Mouse (Mus musculus) heart, adult 8-10 months (tissue): ENCODE results near the gene P2ry2. TPM values are rescaled to one million over a fixed set of nuclear protein-coding genes. Genes with fewer than 3 reads are reported as not detected.
A peak's percentile ranks its signal among the peaks of the same experiment; 100 is the strongest.

Experiments used
- DNase-seq: peaks from one replicate; pipeline ENCODE4 v3.0.0; 2022; ENCODE audit warnings: low spot score
- total RNA-seq, 4 experiments: library from RNA; stranded (reverse); gene quantifications; 2 replicates each; pipeline ENCODE4 v1.2.4; 2022

The P2ry2 gene
- total RNA-seq, 4 experiments from 2014 or later: 24.6 to 27.7 (median 27.2) TPM

GRCm38 (mm10) chr7:101027623-101028443 is 15.2 kb upstream of the P2ry2 start:
- DNase-seq: peak; percentile 41

- DNase-seq: no peak
Measured at GRCm38 (mm10) chr7:101026836-101027235, 14.2 kb upstream of the P2ry2 start.

- no peak for DNase-seq
Measured at GRCm38 (mm10) chr7:101017492-101017891, 4.8 kb upstream of the P2ry2 start.

- DNase-seq: no peak
Measured at GRCm38 (mm10) chr7:101017021-101017461, 4.4 kb upstream of the P2ry2 start.

- DNase-seq: no peak
Measured at GRCm38 (mm10) chr7:101014985-101015384, 2.3 kb upstream of the P2ry2 start.

- no peak for DNase-seq
Measured at GRCm38 (mm10) chr7:101014041-101014440, 1.4 kb upstream of the P2ry2 start.

- peak; percentile 86 for DNase-seq
Measured at GRCm38 (mm10) chr7:101011681-101012367, 842 bp downstream of the P2ry2 start.

GRCm38 (mm10) chr7:101010741-101011140 is 1.9 kb downstream of the P2ry2 start:
- DNase-seq: no peak

GRCm38 (mm10) chr7:101006201-101006600 is 6.5 kb downstream of the P2ry2 start:
- no peak for DNase-seq

- DNase-seq: no peak
Measured at GRCm38 (mm10) chr7:101005119-101005518, 7.5 kb downstream of the P2ry2 start.

- DNase-seq: peak; percentile 45
Measured at GRCm38 (mm10) chr7:101003442-101004326, 9.0 kb downstream of the P2ry2 start.

GRCm38 (mm10) chr7:101002274-101002673 is 10.4 kb downstream of the P2ry2 start:
- DNase-seq: peak; percentile 83

- DNase-seq: no peak
Measured at GRCm38 (mm10) chr7:100999623-101000022, 13.0 kb downstream of the P2ry2 start.

- DNase-seq: no peak
Measured at GRCm38 (mm10) chr7:100998578-100998960, 14.1 kb downstream of the P2ry2 start.

GRCm38 (mm10) chr7:100997951-100998577 is 14.6 kb downstream of the P2ry2 start:
- no peak for DNase-seq

- DNase-seq: no peak
Measured at GRCm38 (mm10) chr7:100997215-100997614, 15.5 kb downstream of the P2ry2 start.

- DNase-seq: no peak
Measured at GRCm38 (mm10) chr7:100995951-100996350, 16.7 kb downstream of the P2ry2 start.

GRCm38 (mm10) chr7:100995260-100995864 is 17.3 kb downstream of the P2ry2 start:
- peak; percentile 42 for DNase-seq

GRCm38 (mm10) chr7:100993166-100993565 is 19.5 kb downstream of the P2ry2 start:
- peak; percentile 91 for DNase-seq

GRCm38 (mm10) chr7:100991972-100992371 is 20.7 kb downstream of the P2ry2 start:
- no peak for DNase-seq
